Mouse (Mus musculus) hindbrain, embryonic 13.5 days (tissue): Measurements from ENCODE around the gene Acox2. TPM values are rescaled to one million over a fixed set of nuclear protein-coding genes. Genes with fewer than 3 reads are reported as not detected.

ENCODE experiments used
- ATAC-seq: fragments of 200-750 bp; cut with Nextera tagmentation; 2 replicates; pipeline ENCODE4 v1.8.0; 2017; ENCODE audit warnings: moderate TSS enrichment; ENCODE audit not compliant: low FRiP score
- H3K27ac ChIP-seq: fragments of 300-500 bp; sonication (generic); 2 replicates; pipeline ENCODE4 v1.5.1; 2015; ENCODE audit warnings: inconsistent platforms, mild to moderate bottlenecking, moderate library complexity
- H3K27me3 ChIP-seq: fragments of 300-500 bp; sonication (generic); 2 replicates; pipeline ENCODE4 v1.6.1; 2015; ENCODE audit warnings: mild to moderate bottlenecking, inconsistent platforms
- H3K36me3 ChIP-seq: fragments of 300-500 bp; sonication (generic); 2 replicates; pipeline ENCODE4 v1.6.1; 2015; ENCODE audit warnings: mild to moderate bottlenecking, inconsistent platforms
- H3K4me1 ChIP-seq: fragments of 300-500 bp; sonication (generic); replicated peaks from 2 replicates; pipeline ENCODE4 v1.6.1; 2015; ENCODE audit warnings: inconsistent platforms
- H3K4me2 ChIP-seq: fragments of 300-500 bp; sonication (generic); 2 replicates; pipeline ENCODE4 v1.6.1; 2015; ENCODE audit warnings: inconsistent platforms, mild to moderate bottlenecking, moderate library complexity
- H3K4me3 ChIP-seq: fragments of 300-500 bp; sonication (generic); 2 replicates; pipeline ENCODE4 v1.5.1; 2015; ENCODE audit warnings: mild to moderate bottlenecking, inconsistent platforms
- H3K9ac ChIP-seq: fragments of 300-500 bp; sonication (generic); 2 replicates; pipeline ENCODE4 v1.6.1; 2015; ENCODE audit warnings: mild to moderate bottlenecking, inconsistent platforms
- H3K9me3 ChIP-seq: fragments of 300-500 bp; sonication (generic); 2 replicates; pipeline ENCODE4 v1.6.1; 2016; ENCODE audit warnings: inconsistent platforms
- WGBS: fragments of 180-500 bp; shearing (Covaris S2); methylation state at CpG from one replicate; pipeline ENCODE4 v1.1.7; 2015; 5-methylcytosine and 5-hydroxymethylcytosine counted together
- polyA plus RNA-seq: library from polyadenylated mRNA; unstranded; fragments of >200 nt; fragmentation: Nextera tagmentation; extraction: Ambion mirVana; gene quantifications from 2 replicates; pipeline ENCODE4 v1.2.1, GENCODE M21; 2015

Gene Acox2
- polyA plus RNA-seq, 1 experiment from 2014 or later, result not detected

- peaks cover 13% of the 10 kb centered on the region for H3K36me3 ChIP-seq
- H3K9ac ChIP-seq, result no peak overlapping the region
- WGBS, result 34% methylated on average over 11 of the region's 11 CpGs
- ATAC-seq, result no peak
- no peak overlapping the region for H3K27ac ChIP-seq
- no peaks in the 10 kb centered on the region for H3K9me3 ChIP-seq
- H3K4me3 ChIP-seq, result no peak overlapping the region
- peaks cover 32% of the 10 kb centered on the region for H3K27me3 ChIP-seq
- H3K4me1 ChIP-seq, result peaks cover 37% of the 10 kb centered on the region
- no peak overlapping the region for H3K4me2 ChIP-seq
Measured at GRCm38 (mm10) chr14:8219876-8220275, 39.3 kb downstream of the Acox2 start.

GRCm38 (mm10) chr14:8218730-8219380 lies 40.3 kb downstream of the Acox2 start:
- ATAC-seq, result no peak
- Histone ChIP-seq H3K27me3 (peaks cover 32% of the 10 kb centered on the region), H3K4me1 (peaks cover 41% of the 10 kb centered on the region), H3K9ac (peak overlapping the region; percentile 46; the same call in 1 of the 2 replicates), H3K9me3 (no peaks in the 10 kb centered on the region), H3K4me3 (no peak overlapping the region), H3K4me2 (peak overlapping the region; percentile 32), H3K36me3 (peaks cover 11% of the 10 kb centered on the region), H3K27ac (peak overlapping the region; percentile 55)
- 6% methylated on average over 10 of the region's 10 CpGs for WGBS

GRCm38 (mm10) chr14:8218238-8218637 lies 40.9 kb downstream of the Acox2 start:
- no peak for ATAC-seq
- H3K4me1 ChIP-seq, result peaks cover 44% of the 10 kb centered on the region
- WGBS, result 28% methylated on average over 7 of the region's 7 CpGs
- H3K27ac ChIP-seq, result no peak overlapping the region; the same call in 1 of the 2 replicates
- no peak overlapping the region for H3K9ac ChIP-seq
- H3K27me3 ChIP-seq, result peaks cover 32% of the 10 kb centered on the region
- no peaks in the 10 kb centered on the region for H3K9me3 ChIP-seq
- no peak overlapping the region for H3K4me3 ChIP-seq
- H3K4me2 ChIP-seq, result peak overlapping the region; percentile 32
- peaks cover 8% of the 10 kb centered on the region for H3K36me3 ChIP-seq

- Histone ChIP-seq H3K9ac (no peak overlapping the region), H3K36me3 (no peaks in the 10 kb centered on the region), H3K4me3 (0 out of 2 replicates have a peak overlapping the region, but pooled peaks have one; percentile 66), H3K27ac (no peak overlapping the region), H3K9me3 (no peaks in the 10 kb centered on the region), H3K27me3 (peaks cover 32% of the 10 kb centered on the region), H3K4me2 (peak overlapping the region; percentile 81), H3K4me1 (peaks cover 44% of the 10 kb centered on the region)
- ATAC-seq, result no peak
- WGBS, result 73% methylated on average over 5 of the region's 5 CpGs
Measured at GRCm38 (mm10) chr14:8216100-8216499, 43.1 kb downstream of the Acox2 start.

- Histone ChIP-seq H3K4me3 (peak overlapping the region; percentile 66), H3K4me2 (peak overlapping the region; percentile 81), H3K9me3 (no peaks in the 10 kb centered on the region), H3K27me3 (peaks cover 32% of the 10 kb centered on the region), H3K4me1 (peaks cover 44% of the 10 kb centered on the region), H3K9ac (no peak overlapping the region), H3K27ac (no peak overlapping the region), H3K36me3 (no peaks in the 10 kb centered on the region)
- WGBS, result 20% methylated on average over 21 of the region's 21 CpGs
- ATAC-seq, result no peak
Measured at GRCm38 (mm10) chr14:8215208-8215778, 43.9 kb downstream of the Acox2 start.

GRCm38 (mm10) chr14:8214299-8215207 lies 44.6 kb downstream of the Acox2 start:
- no peaks in the 10 kb centered on the region for H3K36me3 ChIP-seq
- peak overlapping the region; percentile 84 for H3K9ac ChIP-seq
- H3K4me2 ChIP-seq, result peak overlapping the region; percentile 81
- H3K9me3 ChIP-seq, result no peaks in the 10 kb centered on the region
- peaks cover 26% of the 10 kb centered on the region for H3K27me3 ChIP-seq
- ATAC-seq, result peak; percentile 90
- H3K4me1 ChIP-seq, result peaks cover 38% of the 10 kb centered on the region
- 2% methylated on average over 63 of the region's 63 CpGs for WGBS
- peak overlapping the region; percentile 91 for H3K27ac ChIP-seq
- peak overlapping the region; percentile 66 for H3K4me3 ChIP-seq

- Histone ChIP-seq H3K36me3 (no peaks in the 10 kb centered on the region), H3K27ac (peak within 1 kb of the TSS; percentile 91), H3K27me3 (peaks cover 26% of the 10 kb centered on the region), H3K4me2 (peak within 1 kb of the TSS; percentile 81), H3K4me3 (peak within 1 kb of the TSS; percentile 66), H3K9ac (peak within 1 kb of the TSS; percentile 84), H3K4me1 (peaks cover 32% of the 10 kb centered on the region), H3K9me3 (no peaks in the 10 kb centered on the region)
- peak; percentile 97 for ATAC-seq
- WGBS, result under 1% methylated on average over 23 of the region's 49 CpGs
Measured at GRCm38 (mm10) chr14:8213803-8214224, 45.3 kb downstream of the Acox2 start, which contains the start of gene Kctd6. TSS of gene Kctd6 (plus strand) at chr14:8214140.

GRCm38 (mm10) chr14:8212996-8213395 lies 46.2 kb downstream of the Acox2 start:
- Histone ChIP-seq H3K36me3 (no peaks in the 10 kb centered on the region), H3K27ac (no peak overlapping the region), H3K4me1 (peaks cover 24% of the 10 kb centered on the region), H3K4me3 (no peak overlapping the region), H3K9me3 (no peaks in the 10 kb centered on the region), H3K4me2 (no peak overlapping the region), H3K27me3 (peaks cover 22% of the 10 kb centered on the region), H3K9ac (no peak overlapping the region)
- 69% methylated on average over 2 of the region's 2 CpGs for WGBS
- ATAC-seq, result no peak

- Histone ChIP-seq H3K4me3 (no peak overlapping the region), H3K36me3 (no peaks in the 10 kb centered on the region), H3K9me3 (no peaks in the 10 kb centered on the region), H3K4me1 (peaks cover 13% of the 10 kb centered on the region), H3K27ac (no peak overlapping the region), H3K4me2 (no peak overlapping the region), H3K9ac (no peak overlapping the region), H3K27me3 (no peaks in the 10 kb centered on the region)
- ATAC-seq, result no peak
- WGBS, result 73% methylated on average over 2 of the region's 2 CpGs
Measured at GRCm38 (mm10) chr14:8209896-8210295, 49.3 kb downstream of the Acox2 start.

- Histone ChIP-seq H3K4me3 (no peak overlapping the region), H3K27me3 (no peaks in the 10 kb centered on the region), H3K36me3 (no peaks in the 10 kb centered on the region), H3K9ac (no peak overlapping the region), H3K4me2 (no peak overlapping the region), H3K9me3 (no peaks in the 10 kb centered on the region), H3K27ac (no peak overlapping the region), H3K4me1 (peaks cover 9% of the 10 kb centered on the region)
- 66% methylated on average over 3 of the region's 3 CpGs for WGBS
- no peak for ATAC-seq
Measured at GRCm38 (mm10) chr14:8208876-8209275, 50.3 kb downstream of the Acox2 start.

GRCm38 (mm10) chr14:8207543-8207942 lies 51.6 kb downstream of the Acox2 start:
- Histone ChIP-seq H3K36me3 (no peaks in the 10 kb centered on the region), H3K27me3 (no peaks in the 10 kb centered on the region), H3K9ac (no peak overlapping the region), H3K4me1 (peaks cover 6% of the 10 kb centered on the region), H3K27ac (no peak overlapping the region), H3K4me2 (no peak overlapping the region), H3K9me3 (no peaks in the 10 kb centered on the region), H3K4me3 (no peak overlapping the region)
- 42% methylated on average over 5 of the region's 5 CpGs for WGBS
- no peak for ATAC-seq

GRCm38 (mm10) chr14:8207105-8207504 lies 52.0 kb downstream of the Acox2 start:
- 14% methylated on average over 5 of the region's 5 CpGs for WGBS
- Histone ChIP-seq H3K4me3 (no peak overlapping the region), H3K27me3 (no peaks in the 10 kb centered on the region), H3K36me3 (no peaks in the 10 kb centered on the region), H3K4me2 (no peak overlapping the region), H3K9ac (no peak overlapping the region), H3K27ac (no peak overlapping the region), H3K4me1 (peaks cover 6% of the 10 kb centered on the region), H3K9me3 (no peaks in the 10 kb centered on the region)
- ATAC-seq, result no peak; the same call in 1 of the 2 replicates
